Mouse (Mus musculus) stomach, postnatal 0 days (tissue): ENCODE data around the gene Nfib. TPM values are rescaled to one million over a fixed set of nuclear protein-coding genes. Genes with fewer than 3 reads are reported as not detected.

Experiments used
- ATAC-seq: fragments of 200-750 bp; cut with Nextera tagmentation; 2 replicates; pipeline ENCODE4 v1.8.0; 2017; ENCODE audit not compliant: low FRiP score, low TSS enrichment
- DNase-seq: peaks from one replicate; pipeline ENCODE4 v3.0.0-alpha.2; 2016; ENCODE audit warnings: low spot score
- H3K27ac ChIP-seq: fragments of 300-500 bp; sonication (generic); replicated peaks from 2 replicates; pipeline ENCODE4 v1.5.1; 2014; ENCODE audit warnings: mild to moderate bottlenecking, control low read depth
- H3K27me3 ChIP-seq: fragments of 300-500 bp; sonication (generic); 2 replicates; pipeline ENCODE4 v1.6.1; 2014; ENCODE audit warnings: low read length; ENCODE audit not compliant: control insufficient read depth, insufficient read depth
- H3K36me3 ChIP-seq: fragments of 300-500 bp; sonication (generic); 2 replicates; pipeline ENCODE4 v1.6.1; 2014; ENCODE audit warnings: low read length, mixed read lengths; ENCODE audit not compliant: control insufficient read depth, insufficient read depth
- H3K4me1 ChIP-seq: fragments of 300-500 bp; sonication (generic); replicated peaks from 2 replicates; pipeline ENCODE4 v1.6.1; 2014; ENCODE audit warnings: antibody characterized with exemption; ENCODE audit not compliant: control insufficient read depth, insufficient read depth
- H3K4me2 ChIP-seq: fragments of 300-500 bp; sonication (generic); replicated peaks from 2 replicates; pipeline ENCODE4 v1.6.1; 2014; ENCODE audit warnings: low read depth, mild to moderate bottlenecking, control low read depth, moderate library complexity
- H3K4me3 ChIP-seq: fragments of 300-500 bp; sonication (generic); 2 replicates; pipeline ENCODE4 v1.5.1; 2014; ENCODE audit warnings: low read depth, low read length, control low read depth
- H3K9ac ChIP-seq: fragments of 300-500 bp; sonication (generic); 2 replicates; pipeline ENCODE4 v1.6.1; 2014; ENCODE audit warnings: mild to moderate bottlenecking, low read length, control low read depth, mixed read lengths
- H3K9me3 ChIP-seq: fragments of 300-500 bp; sonication (generic); 2 replicates; pipeline ENCODE4 v1.6.1; 2016; ENCODE audit warnings: low read length; ENCODE audit not compliant: control insufficient read depth
- CTCF ChIP-seq: IDR thresholded peaks from 2 replicates; pipeline ENCODE4 v1.5.1; 2016; ENCODE audit warnings: antibody characterized with exemption, low read depth, mild to moderate bottlenecking, moderate library complexity
- EP300 ChIP-seq: optimal IDR thresholded peaks from 2 replicates; pipeline ENCODE3; 2016; ENCODE audit warnings: antibody characterized with exemption
- WGBS: fragments of 180-500 bp; shearing (Covaris S2); extraction: QIAGEN DNeasy Blood & Tissue Kit; methylation state at CpG from one replicate; pipeline ENCODE4 v1.1.7; 2014; 5-methylcytosine and 5-hydroxymethylcytosine counted together
- polyA plus RNA-seq: library from polyadenylated mRNA; unstranded; fragments of >200 nt; fragmentation: Nextera tagmentation; extraction: Ambion mirVana; gene quantifications from 2 replicates; pipeline ENCODE4 v1.2.1, GENCODE M21; 2015

Gene Nfib
- polyA plus RNA-seq, 1 experiment from 2014 or later, result 19.9 TPM

- 28% methylated on average over 12 of the region's 12 CpGs for WGBS
- peak; percentile 73 for TF ChIP-seq CTCF
- no peak for TF ChIP-seq EP300
- Histone ChIP-seq H3K9me3 (no peaks in the 10 kb centered on the region), H3K27ac (no peak overlapping the region), H3K4me2 (no peak overlapping the region), H3K27me3 (no peaks in the 10 kb centered on the region), H3K4me3 (no peak overlapping the region), H3K9ac (no peak overlapping the region), H3K36me3 (no peaks in the 10 kb centered on the region), H3K4me1 (no peaks in the 10 kb centered on the region)
- ATAC-seq (peak; percentile 53; the same call in 1 of the 2 replicates), DNase-seq (no peak)
Observed at GRCm38 (mm10) chr4:82619539-82619941, 86.0 kb downstream of the Nfib start.

GRCm38 (mm10) chr4:82619003-82619402 lies 86.5 kb downstream of the Nfib start:
- no peak for ATAC-seq
- H3K4me1 ChIP-seq, result no peaks in the 10 kb centered on the region
- TF ChIP-seq CTCF (no peak), EP300 (no peak)
- H3K27ac ChIP-seq, result no peak overlapping the region
- no peak overlapping the region for H3K9ac ChIP-seq
- no peaks in the 10 kb centered on the region for H3K27me3 ChIP-seq
- no peaks in the 10 kb centered on the region for H3K9me3 ChIP-seq
- no peak overlapping the region for H3K4me2 ChIP-seq
- H3K36me3 ChIP-seq, result no peaks in the 10 kb centered on the region
- no peak for DNase-seq
- WGBS, result 37% methylated on average over 2 of the region's 2 CpGs
- H3K4me3 ChIP-seq, result no peak overlapping the region

- Histone ChIP-seq H3K27me3 (no peaks in the 10 kb centered on the region), H3K27ac (no peak overlapping the region), H3K9ac (no peak overlapping the region), H3K4me3 (no peak overlapping the region), H3K36me3 (no peaks in the 10 kb centered on the region), H3K9me3 (no peaks in the 10 kb centered on the region), H3K4me1 (no peaks in the 10 kb centered on the region), H3K4me2 (no peak overlapping the region)
- no peak for TF ChIP-seq EP300
- TF ChIP-seq CTCF, result no peak
- ATAC-seq (no peak), DNase-seq (no peak)
- WGBS, result 93% methylated on average over 10 of the region's 10 CpGs
Observed at GRCm38 (mm10) chr4:82617257-82617656, 88.3 kb downstream of the Nfib start.

- ATAC-seq, result no peak
- Histone ChIP-seq H3K27ac (no peak overlapping the region), H3K27me3 (no peaks in the 10 kb centered on the region), H3K36me3 (no peaks in the 10 kb centered on the region), H3K4me3 (no peak overlapping the region), H3K4me2 (no peak overlapping the region), H3K9ac (no peak overlapping the region), H3K4me1 (no peaks in the 10 kb centered on the region), H3K9me3 (no peaks in the 10 kb centered on the region)
- WGBS, result 90% methylated on average over 5 of the region's 5 CpGs
- no peak for DNase-seq
- TF ChIP-seq CTCF (no peak), EP300 (no peak)
Observed at GRCm38 (mm10) chr4:82615712-82616111, 89.8 kb downstream of the Nfib start.

DNA sequence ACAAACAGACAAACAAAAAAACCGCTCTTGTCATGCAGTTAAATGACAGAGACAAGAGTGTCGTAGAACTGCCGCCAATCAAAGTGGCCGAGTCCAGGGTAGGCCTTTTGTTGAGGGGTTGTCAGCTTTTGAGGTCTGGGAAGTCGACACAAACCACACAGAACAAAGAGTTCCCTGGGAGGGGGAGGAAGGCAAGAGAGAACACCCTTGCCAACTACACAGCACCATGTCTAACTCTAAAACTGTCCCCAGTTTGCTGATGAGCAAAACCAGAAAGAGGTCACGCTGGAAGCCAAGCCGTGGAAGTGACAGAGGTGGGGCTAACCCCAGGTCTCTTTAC lies 91.1 kb downstream of the Nfib start:
- DNase-seq, result no peak
- Histone ChIP-seq H3K4me1 (no peaks in the 10 kb centered on the region), H3K4me2 (no peak overlapping the region), H3K36me3 (no peaks in the 10 kb centered on the region), H3K4me3 (no peak overlapping the region), H3K9me3 (no peaks in the 10 kb centered on the region), H3K27me3 (no peaks in the 10 kb centered on the region), H3K27ac (no peak overlapping the region), H3K9ac (no peak overlapping the region)
- TF ChIP-seq CTCF (no peak), EP300 (no peak)
- ATAC-seq, result no peak
- WGBS, result 58% methylated on average over 7 of the region's 7 CpGs

DNA sequence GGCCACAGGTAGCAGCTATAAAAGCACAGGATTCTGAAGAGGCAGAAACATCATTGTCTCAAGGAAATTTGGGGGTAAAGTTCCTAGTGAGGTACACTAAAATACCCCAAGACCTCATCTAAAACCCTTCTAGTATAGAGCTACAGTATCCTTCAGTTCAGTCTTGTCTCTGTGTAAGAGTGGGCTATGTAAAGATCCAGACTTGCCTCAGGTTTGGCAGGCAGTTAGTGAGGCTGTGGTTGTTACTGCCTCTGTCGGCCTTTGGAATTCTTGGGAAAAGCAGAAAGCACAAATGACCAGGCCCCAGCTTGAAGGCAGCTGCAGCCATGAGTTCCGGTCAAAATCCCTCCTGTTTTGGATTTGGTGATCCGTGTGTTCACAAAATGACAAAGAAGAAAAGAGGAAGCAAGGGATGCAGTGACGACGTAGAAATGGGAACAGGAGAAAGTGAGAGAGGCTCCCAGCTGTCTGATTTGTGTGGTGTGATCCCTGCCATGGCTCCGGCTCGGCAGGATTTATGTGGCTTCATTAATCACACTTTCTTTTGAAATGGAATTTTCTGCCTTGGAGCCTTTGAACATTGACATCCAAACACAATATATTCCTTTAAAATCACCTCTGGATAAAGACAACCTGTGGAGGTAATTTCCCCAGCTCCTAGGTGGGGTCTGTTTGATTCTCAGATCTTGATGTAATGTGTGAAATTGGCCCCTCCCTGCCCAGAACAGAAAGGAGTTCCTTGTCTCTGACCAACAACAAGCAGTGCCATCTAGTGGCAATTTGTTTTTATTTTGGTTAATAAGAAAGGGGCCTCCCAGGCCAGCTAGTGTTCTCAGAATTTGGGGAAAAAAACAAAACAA lies 91.7 kb downstream of the Nfib start:
- H3K36me3 ChIP-seq, result no peaks in the 10 kb centered on the region
- H3K9ac ChIP-seq, result no peak overlapping the region
- no peak overlapping the region for H3K4me3 ChIP-seq
- H3K4me1 ChIP-seq, result no peaks in the 10 kb centered on the region
- peak overlapping the region; percentile 12; the same call in 1 of the 2 replicates for H3K4me2 ChIP-seq
- ATAC-seq, result no peak
- 26% methylated on average over 7 of the region's 7 CpGs for WGBS
- H3K9me3 ChIP-seq, result no peaks in the 10 kb centered on the region
- H3K27me3 ChIP-seq, result no peaks in the 10 kb centered on the region
- H3K27ac ChIP-seq, result 0 out of 2 replicates have a peak overlapping the region, but pooled peaks have one; percentile 31
- TF ChIP-seq EP300, result no peak
- TF ChIP-seq CTCF, result peak; percentile 79
- DNase-seq, result peak; percentile 35
